Mouse (Mus musculus) forebrain, embryonic 11.5 days (tissue): ENCODE results near the gene Fndc3b. TPM values are rescaled to one million over a fixed set of nuclear protein-coding genes. Genes with fewer than 3 reads are reported as not detected.
A peak's percentile ranks its signal among the peaks of the same experiment; 100 is the strongest.

Source experiments
- ATAC-seq: fragments of 200-750 bp; cut with Nextera tagmentation; replicated peaks from 2 replicates; pipeline ENCODE4 v1.8.0; 2017; ENCODE audit warnings: moderate TSS enrichment; ENCODE audit not compliant: low FRiP score
- DNase-seq: peaks from one replicate; pipeline ENCODE4 v3.0.0-alpha.2; 2017; ENCODE audit warnings: low spot score
- H3K27ac ChIP-seq: fragments of 300-500 bp; sonication (generic); 2 replicates; pipeline ENCODE4 v1.5.1; 2014; ENCODE audit warnings: low read depth, low read length
- H3K27me3 ChIP-seq: fragments of 300-500 bp; sonication (generic); 2 replicates; pipeline ENCODE4 v1.6.1; 2014; ENCODE audit warnings: mild to moderate bottlenecking, low read length, mixed read lengths; ENCODE audit not compliant: control insufficient read depth, insufficient read depth
- H3K36me3 ChIP-seq: fragments of 300-500 bp; sonication (generic); 2 replicates; pipeline ENCODE4 v1.6.1; 2014; ENCODE audit warnings: mild to moderate bottlenecking, low read length, moderate library complexity, mixed read lengths; ENCODE audit not compliant: control insufficient read depth, insufficient read depth
- H3K4me1 ChIP-seq: fragments of 300-500 bp; sonication (generic); replicated peaks from 2 replicates; pipeline ENCODE4 v1.6.1; 2014; ENCODE audit warnings: low read length, mixed read lengths; ENCODE audit not compliant: control insufficient read depth, insufficient read depth
- H3K4me2 ChIP-seq: fragments of 300-500 bp; sonication (generic); 2 replicates; pipeline ENCODE4 v1.6.1; 2014; ENCODE audit warnings: low read depth, mild to moderate bottlenecking, low read length, moderate library complexity, mixed read lengths; ENCODE audit not compliant: severe bottlenecking
- H3K4me3 ChIP-seq: fragments of 300-500 bp; sonication (generic); 2 replicates; pipeline ENCODE4 v1.5.1; 2014; ENCODE audit warnings: low read depth, low read length
- H3K9ac ChIP-seq: fragments of 300-500 bp; sonication (generic); 2 replicates; pipeline ENCODE4 v1.6.1; 2014; ENCODE audit warnings: low read length
- H3K9me3 ChIP-seq: fragments of 300-500 bp; sonication (generic); 2 replicates; pipeline ENCODE4 v1.6.1; 2016; ENCODE audit warnings: low read length, mixed read lengths; ENCODE audit not compliant: control insufficient read depth
- WGBS: fragments of 180-500 bp; shearing (Covaris S2); extraction: QIAGEN DNeasy Blood & Tissue Kit; methylation state at CpG from one replicate; pipeline ENCODE4 v1.1.7; 2014; 5-methylcytosine and 5-hydroxymethylcytosine counted together
- polyA plus RNA-seq: library from polyadenylated mRNA; unstranded; fragments of >200 nt; fragmentation: Nextera tagmentation; extraction: Ambion mirVana; gene quantifications from 2 replicates; pipeline ENCODE4 v1.2.1, GENCODE M21; 2014

The Fndc3b gene
- polyA plus RNA-seq, 1 experiment from 2014 or later: 11.3 TPM

GRCm38 (mm10) chr3:27742124-27742523 lies 31.0 kb upstream of the Fndc3b start:
- no peak overlapping the region for H3K9ac ChIP-seq
- WGBS: 76% methylated on average over 2 of the region's 2 CpGs
- DNase-seq: no peak
- no peak overlapping the region for H3K4me3 ChIP-seq
- no peak for ATAC-seq
- H3K4me1 ChIP-seq: no peaks in the 10 kb centered on the region
- no peaks in the 10 kb centered on the region for H3K9me3 ChIP-seq
- H3K27ac ChIP-seq: no peak overlapping the region
- H3K4me2 ChIP-seq: no peak overlapping the region
- no peaks in the 10 kb centered on the region for H3K36me3 ChIP-seq
- no peaks in the 10 kb centered on the region for H3K27me3 ChIP-seq

- no peak for ATAC-seq
- H3K4me3 ChIP-seq: no peak overlapping the region
- H3K36me3 ChIP-seq: no peaks in the 10 kb centered on the region
- no peak for DNase-seq
- H3K4me1 ChIP-seq: peaks cover 3% of the 10 kb centered on the region; the same call in 1 of the 2 replicates
- H3K9ac ChIP-seq: no peak overlapping the region
- no peaks in the 10 kb centered on the region for H3K27me3 ChIP-seq
- H3K9me3 ChIP-seq: no peaks in the 10 kb centered on the region
- H3K27ac ChIP-seq: no peak overlapping the region
- H3K4me2 ChIP-seq: no peak overlapping the region
- 74% methylated on average over 7 of the region's 7 CpGs for WGBS
These were observed 29.0 kb upstream of the Fndc3b start for GRCm38 (mm10) chr3:27740136-27740535.

GRCm38 (mm10) chr3:27736180-27736579 lies 25.1 kb upstream of the Fndc3b start:
- H3K4me2 ChIP-seq: no peak overlapping the region

GRCm38 (mm10) chr3:27735113-27735512 lies 24.0 kb upstream of the Fndc3b start:
- no peak for DNase-seq
- no peaks in the 10 kb centered on the region for H3K36me3 ChIP-seq
- no peaks in the 10 kb centered on the region for H3K27me3 ChIP-seq
- WGBS: 79% methylated on average over 5 of the region's 5 CpGs
- no peak overlapping the region for H3K27ac ChIP-seq
- ATAC-seq: no peak
- H3K9me3 ChIP-seq: no peaks in the 10 kb centered on the region
- peaks cover 3% of the 10 kb centered on the region; the same call in 1 of the 2 replicates for H3K4me1 ChIP-seq
- no peak overlapping the region for H3K9ac ChIP-seq
- H3K4me2 ChIP-seq: no peak overlapping the region
- H3K4me3 ChIP-seq: no peak overlapping the region

More at GRCm38 (mm10) chr3:27736180-27736579, 25.1 kb upstream of the Fndc3b start:
- DNase-seq (peak; percentile 73), ATAC-seq (no peak)
- Histone ChIP-seq H3K9me3 (no peaks in the 10 kb centered on the region), H3K4me3 (no peak overlapping the region), H3K9ac (no peak overlapping the region), H3K27me3 (no peaks in the 10 kb centered on the region), H3K36me3 (no peaks in the 10 kb centered on the region), H3K4me1 (peaks cover 3% of the 10 kb centered on the region; the same call in 1 of the 2 replicates), H3K27ac (no peak overlapping the region)
- WGBS: 20% methylated on average over 9 of the region's 9 CpGs

GRCm38 (mm10) chr3:27728798-27729782 lies 18.0 kb upstream of the Fndc3b start:
- no peak overlapping the region for H3K27ac ChIP-seq
- no peak overlapping the region for H3K9ac ChIP-seq
- no peaks in the 10 kb centered on the region for H3K4me1 ChIP-seq
- H3K27me3 ChIP-seq: no peaks in the 10 kb centered on the region
- 80% methylated on average over 8 of the region's 8 CpGs for WGBS
- H3K36me3 ChIP-seq: no peaks in the 10 kb centered on the region
- H3K9me3 ChIP-seq: no peaks in the 10 kb centered on the region
- DNase-seq: no peak
- no peak for ATAC-seq
- H3K4me3 ChIP-seq: no peak overlapping the region
- H3K4me2 ChIP-seq: no peak overlapping the region

- Histone ChIP-seq H3K9me3 (no peaks in the 10 kb centered on the region), H3K4me3 (no peak overlapping the region), H3K36me3 (no peaks in the 10 kb centered on the region), H3K27me3 (no peaks in the 10 kb centered on the region), H3K9ac (no peak overlapping the region), H3K27ac (no peak overlapping the region), H3K4me1 (no peaks in the 10 kb centered on the region), H3K4me2 (no peak overlapping the region)
- no peak for ATAC-seq
- DNase-seq: peak; percentile 53
- 12% methylated on average over 7 of the region's 7 CpGs for WGBS
These were observed 17.1 kb upstream of the Fndc3b start for GRCm38 (mm10) chr3:27728176-27728575.

GRCm38 (mm10) chr3:27725752-27726151 lies 14.6 kb upstream of the Fndc3b start:
- no peak for ATAC-seq
- 91% methylated on average over 6 of the region's 6 CpGs for WGBS

GRCm38 (mm10) chr3:27724208-27724607 lies 13.1 kb upstream of the Fndc3b start:
- WGBS: 50% methylated on average over 8 of the region's 8 CpGs
- ATAC-seq: no peak

More at GRCm38 (mm10) chr3:27725752-27726151, 14.6 kb upstream of the Fndc3b start:
- Histone ChIP-seq H3K4me1 (no peaks in the 10 kb centered on the region), H3K36me3 (no peaks in the 10 kb centered on the region), H3K4me3 (no peak overlapping the region), H3K27me3 (no peaks in the 10 kb centered on the region), H3K27ac (no peak overlapping the region), H3K4me2 (no peak overlapping the region), H3K9ac (no peak overlapping the region), H3K9me3 (no peaks in the 10 kb centered on the region)
- no peak for DNase-seq

More at GRCm38 (mm10) chr3:27724208-27724607, 13.1 kb upstream of the Fndc3b start:
- Histone ChIP-seq H3K27me3 (no peaks in the 10 kb centered on the region), H3K9ac (no peak overlapping the region), H3K4me1 (no peaks in the 10 kb centered on the region), H3K4me3 (no peak overlapping the region), H3K4me2 (no peak overlapping the region), H3K27ac (no peak overlapping the region), H3K9me3 (no peaks in the 10 kb centered on the region), H3K36me3 (no peaks in the 10 kb centered on the region)
- DNase-seq: no peak
